Mouse (Mus musculus) erythroblast, adult 5-6 weeks (primary cell): ENCODE results near the gene Mid2. TPM values are rescaled to one million over a fixed set of nuclear protein-coding genes. Genes with fewer than 3 reads are reported as not detected.

ENCODE experiments used
- total RNA-seq, 2 experiments: library from RNA; stranded (forward) in 1 of 2; stranded (reverse) in 1 of 2; fragments of 150-400 nt in 1 of 2; fragments of 200-764, 138-1000 nt in 1 of 2; gene quantifications; 2 replicates each; pipeline versions ENCODE4 v1.2.3 to v1.2.4; 2015 to 2017; ENCODE audit warnings: low replicate concordance in 2 of 2

The Mid2 gene
- total RNA-seq, 2 experiments from 2014 or later: 0.09 TPM; not detected in 1

Other genes with a start within 250 kb of the Mid2 start
- 13.8 and 14.8 TPM in 2 replicates for gene Prps1, start 208.0 kb upstream of the Mid2 start, total RNA-seq (2015; ENCODE audit: low replicate concordance)
- 9.0 and 10.5 TPM in 2 replicates for gene Prps1, start 208.0 kb upstream of the Mid2 start, total RNA-seq (2017; ENCODE audit: low replicate concordance)
- 12.7 and 16.1 TPM in 2 replicates for gene Tsc22d3, start 63.9 kb upstream of the Mid2 start, total RNA-seq (2015; ENCODE audit: low replicate concordance)
- 12.3 and 14.6 TPM in 2 replicates for gene Tsc22d3, start 63.9 kb upstream of the Mid2 start, total RNA-seq (2017; ENCODE audit: low replicate concordance)
- gene Tex13b, start 148.8 kb downstream of the Mid2 start, total RNA-seq (2015; ENCODE audit: low replicate concordance): not detected in 2 replicates
- not detected in 2 replicates for gene Tex13b, start 148.8 kb downstream of the Mid2 start, total RNA-seq (2017; ENCODE audit: low replicate concordance)
- gene Vsig1, start 243.0 kb downstream of the Mid2 start, total RNA-seq (2015; ENCODE audit: low replicate concordance): not detected in 2 replicates
- gene Vsig1, start 243.0 kb downstream of the Mid2 start, total RNA-seq (2017; ENCODE audit: low replicate concordance): not detected in 2 replicates